Mouse (Mus musculus): ENCODE results near the gene Usp17lb. TPM values are rescaled to one million over a fixed set of nuclear protein-coding genes. Genes with fewer than 3 reads are reported as not detected.

Gene Usp17lb
- not detected in 2 replicates for polyA plus RNA-seq (2012; rRNA removed)

DNA sequence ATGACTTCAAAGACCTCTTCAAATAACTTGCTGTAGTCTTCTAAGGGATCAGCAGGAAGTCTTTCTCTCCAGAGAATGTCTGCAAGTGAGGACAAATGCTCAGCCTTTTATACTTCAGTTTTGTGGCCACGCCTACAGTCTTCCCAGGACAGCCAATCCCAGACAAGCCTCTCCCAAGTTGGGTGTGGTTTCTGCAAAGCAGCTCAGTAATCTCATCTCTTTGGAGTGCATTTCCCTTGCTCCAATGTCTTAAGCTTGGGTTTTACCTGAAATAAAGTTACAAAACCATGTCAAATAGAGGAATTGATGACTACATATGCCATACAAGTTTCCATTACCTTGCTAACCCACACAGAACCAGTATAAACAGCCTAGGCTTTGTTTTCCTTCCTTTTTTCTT, at the start of gene Usp17lb:
Gene Usp17lb (minus strand): TSS at position 101 of the 400 bp plus-strand sequence.

DNA sequence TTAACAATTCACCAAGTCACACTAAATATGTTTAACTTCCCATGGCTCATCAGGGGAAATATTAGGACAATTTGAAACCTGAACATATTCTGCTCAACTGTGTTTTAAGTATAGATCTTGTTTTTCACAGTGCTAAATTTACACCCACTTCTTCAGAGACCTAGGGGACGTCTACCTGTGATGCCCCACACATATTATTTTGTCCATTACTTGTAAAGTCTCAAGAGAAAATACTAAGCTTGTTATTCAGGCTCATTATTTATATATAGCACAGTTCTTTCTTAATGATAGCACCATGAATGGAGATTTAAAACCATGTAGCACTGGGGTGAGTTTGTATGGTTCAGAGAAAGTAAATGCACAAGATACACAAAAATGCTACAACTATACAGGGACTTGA, 35.3 kb upstream of the Usp17lb start, which contains the start of gene Olfr665:
Gene Olfr665 (plus strand): TSS at position 301 of the 400 bp plus-strand sequence.

DNA sequence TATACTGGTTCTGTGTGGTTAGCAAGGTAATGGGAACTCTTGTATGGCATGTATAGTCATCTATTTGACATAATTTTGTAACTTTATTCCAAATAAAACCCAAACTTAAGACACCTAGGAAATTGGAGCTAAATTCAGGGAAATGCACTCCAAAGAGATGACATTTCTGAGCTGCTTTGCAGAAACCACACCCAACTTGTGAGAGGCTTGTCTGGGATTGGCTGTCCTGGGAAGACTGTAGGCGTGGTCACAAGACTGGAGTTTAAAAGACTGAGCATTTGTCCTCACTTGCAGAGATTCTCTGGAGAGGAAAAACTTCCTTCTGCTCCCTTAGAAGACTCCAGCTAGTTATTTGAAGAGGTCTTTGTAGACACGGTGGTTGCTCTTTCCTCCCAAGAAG, 14.3 kb upstream of the Usp17lb start, which contains the start of gene Usp17la:
Gene Usp17la (plus strand): TSS at position 301 of the 400 bp plus-strand sequence.

Other genes with a start within 250 kb of the Usp17lb start
- not detected in 2 replicates for gene Olfr655, start 240.8 kb downstream of the Usp17lb start, polyA plus RNA-seq (2012; rRNA removed)
- not detected in 2 replicates for gene Olfr656, start 228.6 kb downstream of the Usp17lb start, polyA plus RNA-seq (2012; rRNA removed)
- gene Olfr657, start 217.8 kb downstream of the Usp17lb start, polyA plus RNA-seq (2012; rRNA removed): not detected in 2 replicates
- 0.01 TPM in 1 of 2 replicates, not detected in the other for gene Olfr658, start 195.3 kb downstream of the Usp17lb start, polyA plus RNA-seq (2012; rRNA removed)
- gene Olfr659, start 175.8 kb downstream of the Usp17lb start, polyA plus RNA-seq (2012; rRNA removed): not detected in 2 replicates
- gene Olfr661, start 156.1 kb downstream of the Usp17lb start, polyA plus RNA-seq (2012; rRNA removed): not detected in 2 replicates
- 0.01 TPM in 1 of 2 replicates, not detected in the other for gene Usp17le, start 65.1 kb downstream of the Usp17lb start, polyA plus RNA-seq (2012; rRNA removed)
- gene Usp17la, start 14.4 kb upstream of the Usp17lb start, polyA plus RNA-seq (2012; rRNA removed): not detected in 2 replicates
- gene Olfr665, start 35.4 kb upstream of the Usp17lb start, polyA plus RNA-seq (2012; rRNA removed): not detected in 2 replicates
- gene Olfr666, start 53.3 kb upstream of the Usp17lb start, polyA plus RNA-seq (2012; rRNA removed): not detected in 2 replicates
- not detected in 2 replicates for gene Olfr667, start 78.9 kb upstream of the Usp17lb start, polyA plus RNA-seq (2012; rRNA removed)
- not detected in 2 replicates for gene Olfr668, start 85.5 kb upstream of the Usp17lb start, polyA plus RNA-seq (2012; rRNA removed)
- gene Olfr669, start 91.6 kb upstream of the Usp17lb start, polyA plus RNA-seq (2012; rRNA removed): not detected in 2 replicates
- gene Olfr670, start 120.0 kb upstream of the Usp17lb start, polyA plus RNA-seq (2012; rRNA removed): not detected in 2 replicates
- gene Olfr671, start 136.5 kb upstream of the Usp17lb start, polyA plus RNA-seq (2012; rRNA removed): not detected in 2 replicates
- not detected in 2 replicates for gene Olfr672, start 159.4 kb upstream of the Usp17lb start, polyA plus RNA-seq (2012; rRNA removed)
- gene Olfr675, start 185.9 kb upstream of the Usp17lb start, polyA plus RNA-seq (2012; rRNA removed): not detected in 2 replicates
- not detected in 2 replicates for gene Olfr676, start 190.1 kb upstream of the Usp17lb start, polyA plus RNA-seq (2012; rRNA removed)
- gene Olfr677, start 208.8 kb upstream of the Usp17lb start, polyA plus RNA-seq (2012; rRNA removed): not detected in 2 replicates
- gene Olfr678, start 221.9 kb upstream of the Usp17lb start, polyA plus RNA-seq (2012; rRNA removed): not detected in 2 replicates
- not detected in 2 replicates for gene Olfr679, start 238.6 kb upstream of the Usp17lb start, polyA plus RNA-seq (2012; rRNA removed)